8 mouse cellular contexts compared by ENCODE assay signal in genomic region chr1:180225500-180226220, GRCm38 (mm10). TPM values are rescaled to one million over a fixed set of nuclear protein-coding genes. Genes with fewer than 3 reads are reported as not detected.
DNase-seq lines count a peak whose midpoint lies in the region; ATAC-seq lines count a peak whose summit lies in the region.

No protein-coding gene starts in this region.

- H3K4me1 ChIP-seq in forebrain, embryonic 11.5 days (replicated peaks; ENCODE audit: control insufficient read depth, insufficient read depth, low read length): peaks cover 6% of the 10 kb centered on the region
- no peaks in the 10 kb centered on the region; the same call in 1 of the 2 replicates for H3K4me1 ChIP-seq in hindbrain, embryonic 11.5 days (replicated peaks; ENCODE audit: control insufficient read depth, insufficient read depth, low read length)
- H3K4me1 ChIP-seq in limb, embryonic 13.5 days: peaks cover 15% of the 10 kb centered on the region
- H3K4me1 ChIP-seq in midbrain, embryonic 12.5 days: peaks cover 17% of the 10 kb centered on the region

- peak overlapping the region; percentile 65 for H3K4me2 ChIP-seq in forebrain, embryonic 11.5 days (ENCODE audit: low read depth, low read length, severe bottlenecking)
- H3K4me2 ChIP-seq in hindbrain, embryonic 11.5 days (replicated peaks; ENCODE audit: low read depth, low read length): peak overlapping the region; percentile 57
- peak overlapping the region; percentile 72 for H3K4me2 ChIP-seq in limb, embryonic 13.5 days (replicated peaks)
- H3K4me2 ChIP-seq in midbrain, embryonic 12.5 days (replicated peaks): peak overlapping the region; percentile 77

- 15% methylated on average over 21 of the region's 21 CpGs for WGBS in forebrain, embryonic 11.5 days
- WGBS in hindbrain, embryonic 11.5 days: 15% methylated on average over 21 of the region's 21 CpGs
- 15% methylated on average over 21 of the region's 21 CpGs for WGBS in limb, embryonic 13.5 days
- WGBS in midbrain, embryonic 12.5 days: 17% methylated on average over 21 of the region's 21 CpGs

- peak overlapping the region; percentile 37 for H3K4me3 ChIP-seq in forebrain, embryonic 11.5 days (ENCODE audit: low read depth, low read length)
- peak overlapping the region; percentile 39 for H3K4me3 ChIP-seq in hindbrain, embryonic 11.5 days (ENCODE audit: low read depth, low read length)
- H3K4me3 ChIP-seq in limb, embryonic 13.5 days: peak overlapping the region; percentile 47
- H3K4me3 ChIP-seq in midbrain, embryonic 12.5 days: peak overlapping the region; percentile 47

- DNase-seq in Muller cell, postnatal 12 days (ENCODE audit: inconsistent ontology term): peak; percentile 78
- DNase-seq in c-Kit-positive CD71-positive TER-119-negative erythroid progenitor cells, embryonic 14.5 days (ENCODE audit: low read depth): peak; percentile 67
- peak; percentile 74 for DNase-seq in forebrain, embryonic 11.5 days (ENCODE audit: low spot score)
- peak; percentile 68 for DNase-seq in hindbrain, embryonic 11.5 days (ENCODE audit: low spot score)
- DNase-seq in splenic B cell, adult 2 months (ENCODE audit: low read depth, low spot score): peak; percentile 76
- DNase-seq in layer of hippocampus, adult 8-10 months (ENCODE audit: low spot score in 2 of 2): no peak

- H3K27me3 ChIP-seq in forebrain, embryonic 11.5 days (ENCODE audit: control insufficient read depth, insufficient read depth, low read length): no peaks in the 10 kb centered on the region; the same call in 1 of the 2 replicates
- H3K27me3 ChIP-seq in hindbrain, embryonic 11.5 days (ENCODE audit: control insufficient read depth, insufficient read depth, low read length): no peaks in the 10 kb centered on the region
- no peaks in the 10 kb centered on the region for H3K27me3 ChIP-seq in limb, embryonic 13.5 days
- H3K27me3 ChIP-seq in midbrain, embryonic 12.5 days: no peaks in the 10 kb centered on the region
- no peaks in the 10 kb centered on the region for H3K27me3 ChIP-seq in splenic B cell, adult 2 months (ENCODE audit: control insufficient read depth, insufficient read depth, low read length, poor library complexity, severe bottlenecking)

- peak; percentile 82 for ATAC-seq in forebrain, embryonic 11.5 days (replicated peaks; ENCODE audit: low FRiP score)
- peak; percentile 77 for ATAC-seq in hindbrain, embryonic 11.5 days (ENCODE audit: low FRiP score)
- peak; percentile 85 for ATAC-seq in limb, embryonic 13.5 days (ENCODE audit: low FRiP score, low read depth)
- ATAC-seq in midbrain, embryonic 12.5 days (ENCODE audit: low FRiP score, low read depth): peak; percentile 83

- H3K27ac ChIP-seq in forebrain, embryonic 11.5 days (ENCODE audit: low read depth, low read length): no peak overlapping the region
- no peak overlapping the region for H3K27ac ChIP-seq in hindbrain, embryonic 11.5 days (ENCODE audit: low read depth, low read length)
- H3K27ac ChIP-seq in limb, embryonic 13.5 days: no peak overlapping the region
- H3K27ac ChIP-seq in midbrain, embryonic 12.5 days (replicated peaks): peak overlapping the region; percentile 39; the same call in 1 of the 2 replicates

- H3K36me3 ChIP-seq in forebrain, embryonic 11.5 days (ENCODE audit: control insufficient read depth, insufficient read depth, low read length): no peaks in the 10 kb centered on the region
- no peaks in the 10 kb centered on the region for H3K36me3 ChIP-seq in hindbrain, embryonic 11.5 days (ENCODE audit: control insufficient read depth, insufficient read depth, low read length)
- no peaks in the 10 kb centered on the region for H3K36me3 ChIP-seq in limb, embryonic 13.5 days
- no peaks in the 10 kb centered on the region for H3K36me3 ChIP-seq in midbrain, embryonic 12.5 days
- peaks cover 2% of the 10 kb centered on the region; the same call in 1 of the 2 replicates for H3K36me3 ChIP-seq in splenic B cell, adult 2 months (ENCODE audit: control insufficient read depth, insufficient read depth, low read length, poor library complexity, severe bottlenecking)

- peak overlapping the region; percentile 41; the same call in 1 of the 2 replicates for H3K9ac ChIP-seq in forebrain, embryonic 11.5 days (ENCODE audit: low read length)
- H3K9ac ChIP-seq in hindbrain, embryonic 11.5 days (ENCODE audit: low read depth, low read length): peak overlapping the region; percentile 38
- H3K9ac ChIP-seq in limb, embryonic 13.5 days: peak overlapping the region; percentile 59
- peak overlapping the region; percentile 39 for H3K9ac ChIP-seq in midbrain, embryonic 12.5 days (replicated peaks)

- no peaks in the 10 kb centered on the region for H3K9me3 ChIP-seq in forebrain, embryonic 11.5 days (ENCODE audit: control insufficient read depth, low read length)
- no peaks in the 10 kb centered on the region for H3K9me3 ChIP-seq in hindbrain, embryonic 11.5 days (ENCODE audit: control insufficient read depth, low read length)
- no peaks in the 10 kb centered on the region for H3K9me3 ChIP-seq in limb, embryonic 13.5 days
- no peaks in the 10 kb centered on the region for H3K9me3 ChIP-seq in midbrain, embryonic 12.5 days

RNA-seq across cellular contexts. Expression of gene Coq8a, which starts 26.3 kb away (rescaled TPM):
- polyA plus RNA-seq in forebrain, embryonic 11.5 days (2014; fragmentation: Nextera tagmentation; extraction: Ambion mirVana): 1.4 and 1.5 TPM in 2 replicates
- polyA plus RNA-seq in hindbrain, embryonic 11.5 days (2014; fragmentation: Nextera tagmentation; extraction: Ambion mirVana): 1.7 and 2.3 TPM in 2 replicates
- 5.7 and 7.8 TPM in 2 replicates for polyA plus RNA-seq in limb, embryonic 13.5 days (2015; fragmentation: Nextera tagmentation; extraction: Ambion mirVana)
- polyA plus RNA-seq in midbrain, embryonic 12.5 days (2016; fragmentation: Nextera tagmentation; extraction: Ambion mirVana): 1.8 and 2.7 TPM in 2 replicates
- 10 to 100 TPM; 55.6 to 69.2 (median 65.8) TPM for total RNA-seq in layer of hippocampus, adult 8-10 months (2022)

RNA-seq across cellular contexts. Expression of gene Psen2, which starts 37.6 kb away (rescaled TPM):
- 5.7 and 6.1 TPM in 2 replicates for polyA plus RNA-seq in forebrain, embryonic 11.5 days (2014; fragmentation: Nextera tagmentation; extraction: Ambion mirVana)
- polyA plus RNA-seq in hindbrain, embryonic 11.5 days (2014; fragmentation: Nextera tagmentation; extraction: Ambion mirVana): 4.4 and 6.9 TPM in 2 replicates
- polyA plus RNA-seq in limb, embryonic 13.5 days (2015; fragmentation: Nextera tagmentation; extraction: Ambion mirVana): 14.5 and 14.9 TPM in 2 replicates
- 6.8 and 7.7 TPM in 2 replicates for polyA plus RNA-seq in midbrain, embryonic 12.5 days (2016; fragmentation: Nextera tagmentation; extraction: Ambion mirVana)
- total RNA-seq in layer of hippocampus, adult 8-10 months (2022): 10 to 100 TPM; 21.5 to 25.9 (median 22.2) TPM

Comparison
In these comparisons a context has a peak if more than half of its experiments do, and no peak if none do; other contexts are left out.
1. DNase-seq: peak in Muller cell, postnatal 12 days (single experiment), c-Kit-positive CD71-positive TER-119-negative erythroid progenitor cells, embryonic 14.5 days (single experiment), forebrain, embryonic 11.5 days (single experiment), hindbrain, embryonic 11.5 days (single experiment) and splenic B cell, adult 2 months (single experiment); none in layer of hippocampus, adult 8-10 months (0 of 2).
2. Peak in every context shown above with its lines, with median percentiles within 50 percentile points of each other: ATAC-seq, H3K4me2 ChIP-seq, H3K4me3 ChIP-seq and H3K9ac ChIP-seq.